Mouse (Mus musculus) lung, embryonic 15.5 days (tissue): Measurements from ENCODE around the gene Reck. TPM values are rescaled to one million over a fixed set of nuclear protein-coding genes. Genes with fewer than 3 reads are reported as not detected.

Experiments used
- ATAC-seq: fragments of 200-750 bp; cut with Nextera tagmentation; 2 replicates; pipeline ENCODE4 v1.8.0; 2017; ENCODE audit warnings: moderate number of reproducible peaks, borderline replicate concordance; ENCODE audit not compliant: low FRiP score, low TSS enrichment; ENCODE audit errors: extremely low read depth
- H3K27ac ChIP-seq: fragments of 300-500 bp; sonication (generic); 2 replicates; pipeline ENCODE4 v1.5.1; 2015; ENCODE audit warnings: moderate library complexity, mild to moderate bottlenecking, inconsistent platforms
- H3K27me3 ChIP-seq: fragments of 300-500 bp; sonication (generic); 2 replicates; pipeline ENCODE4 v1.6.1; 2015; ENCODE audit warnings: inconsistent platforms
- H3K36me3 ChIP-seq: fragments of 300-500 bp; sonication (generic); 2 replicates; pipeline ENCODE4 v1.6.1; 2015; ENCODE audit warnings: inconsistent platforms
- H3K4me1 ChIP-seq: fragments of 300-500 bp; sonication (generic); 2 replicates; pipeline ENCODE4 v1.6.1; 2015; ENCODE audit warnings: inconsistent platforms
- H3K4me2 ChIP-seq: fragments of 300-500 bp; sonication (generic); 2 replicates; pipeline ENCODE4 v1.6.1; 2015; ENCODE audit warnings: inconsistent platforms, mild to moderate bottlenecking, moderate library complexity
- H3K4me3 ChIP-seq: fragments of 300-500 bp; sonication (generic); 2 replicates; pipeline ENCODE4 v1.5.1; 2015; ENCODE audit warnings: mild to moderate bottlenecking, inconsistent platforms
- H3K9ac ChIP-seq: fragments of 300-500 bp; sonication (generic); 2 replicates; pipeline ENCODE4 v1.6.1; 2015; ENCODE audit warnings: inconsistent platforms
- H3K9me3 ChIP-seq: fragments of 300-500 bp; sonication (generic); 2 replicates; pipeline ENCODE4 v1.6.1; 2016; ENCODE audit warnings: inconsistent platforms
- WGBS: fragments of 180-500 bp; shearing (Covaris S2); methylation state at CpG from one replicate; pipeline ENCODE4 v1.1.7; 2015; 5-methylcytosine and 5-hydroxymethylcytosine counted together
- polyA plus RNA-seq: library from polyadenylated mRNA; unstranded; fragments of >200 nt; fragmentation: Nextera tagmentation; extraction: Ambion mirVana; gene quantifications from 2 replicates; pipeline ENCODE4 v1.2.1, GENCODE M21; 2015

Gene Reck
- polyA plus RNA-seq, 1 experiment from 2014 or later, result 23.2 TPM

- peak overlapping the region; percentile 87 for H3K4me2 ChIP-seq
- H3K27me3 ChIP-seq, result no peaks in the 10 kb centered on the region
- H3K9ac ChIP-seq, result peak overlapping the region; percentile 50
- no peaks in the 10 kb centered on the region for H3K36me3 ChIP-seq
- H3K4me1 ChIP-seq, result peaks cover 22% of the 10 kb centered on the region
- H3K4me3 ChIP-seq, result peak overlapping the region; percentile 55
- ATAC-seq, result peak; percentile 76
- H3K27ac ChIP-seq, result peak overlapping the region; percentile 86
- no peaks in the 10 kb centered on the region; the same call in 1 of the 2 replicates for H3K9me3 ChIP-seq
- WGBS, result under 1% methylated on average over 26 of the region's 26 CpGs
Measured at GRCm38 (mm10) chr4:43957846-43958461, 82.6 kb downstream of the Reck start.

GRCm38 (mm10) chr4:43959523-43960179 is 84.3 kb downstream of the Reck start:
- WGBS, result 52% methylated on average over 9 of the region's 9 CpGs
- no peak overlapping the region for H3K9ac ChIP-seq

GRCm38 (mm10) chr4:43960207-43960606 is 84.9 kb downstream of the Reck start:
- Histone ChIP-seq H3K9me3 (no peaks in the 10 kb centered on the region; the same call in 1 of the 2 replicates), H3K9ac (no peak overlapping the region), H3K4me3 (no peak overlapping the region), H3K4me1 (peaks cover 39% of the 10 kb centered on the region), H3K4me2 (no peak overlapping the region), H3K36me3 (no peaks in the 10 kb centered on the region), H3K27ac (no peak overlapping the region), H3K27me3 (no peaks in the 10 kb centered on the region)
- WGBS, result 74% methylated on average over 6 of the region's 6 CpGs
- no peak for ATAC-seq

More at GRCm38 (mm10) chr4:43959523-43960179, 84.3 kb downstream of the Reck start:
- no peak for ATAC-seq
- H3K4me2 ChIP-seq, result peak overlapping the region; percentile 87
- H3K27me3 ChIP-seq, result no peaks in the 10 kb centered on the region
- H3K27ac ChIP-seq, result 0 out of 2 replicates have a peak overlapping the region, but pooled peaks have one; percentile 24
- no peak overlapping the region for H3K4me3 ChIP-seq
- peaks cover 33% of the 10 kb centered on the region for H3K4me1 ChIP-seq
- H3K9me3 ChIP-seq, result no peaks in the 10 kb centered on the region; the same call in 1 of the 2 replicates
- no peaks in the 10 kb centered on the region for H3K36me3 ChIP-seq

- ATAC-seq, result no peak
- no peak overlapping the region for H3K9ac ChIP-seq
Measured at GRCm38 (mm10) chr4:43964326-43964833, 89.0 kb downstream of the Reck start.

GRCm38 (mm10) chr4:43964951-43965684 is 89.8 kb downstream of the Reck start:
- Histone ChIP-seq H3K4me2 (no peak overlapping the region), H3K4me1 (peaks cover 34% of the 10 kb centered on the region), H3K27ac (peak overlapping the region; percentile 11; the same call in 1 of the 2 replicates)

More at GRCm38 (mm10) chr4:43964326-43964833, 89.0 kb downstream of the Reck start:
- Histone ChIP-seq H3K4me2 (no peak overlapping the region), H3K4me3 (no peak overlapping the region), H3K27me3 (no peaks in the 10 kb centered on the region), H3K27ac (peak overlapping the region; percentile 44; the same call in 1 of the 2 replicates), H3K36me3 (no peaks in the 10 kb centered on the region), H3K9me3 (no peaks in the 10 kb centered on the region), H3K4me1 (peaks cover 38% of the 10 kb centered on the region)
- WGBS, result 38% methylated on average over 2 of the region's 2 CpGs

GRCm38 (mm10) chr4:43965856-43966535 is 90.7 kb downstream of the Reck start:
- ATAC-seq, result no peak
- H3K9ac ChIP-seq, result no peak overlapping the region
- H3K9me3 ChIP-seq, result no peaks in the 10 kb centered on the region
- no peak overlapping the region for H3K4me3 ChIP-seq
- no peak overlapping the region for H3K27ac ChIP-seq
- no peak overlapping the region for H3K4me2 ChIP-seq
- 66% methylated on average over 7 of the region's 7 CpGs for WGBS
- no peaks in the 10 kb centered on the region for H3K27me3 ChIP-seq
- peaks cover 34% of the 10 kb centered on the region for H3K4me1 ChIP-seq
- H3K36me3 ChIP-seq, result no peaks in the 10 kb centered on the region

More at GRCm38 (mm10) chr4:43964951-43965684, 89.8 kb downstream of the Reck start:
- Histone ChIP-seq H3K4me3 (no peak overlapping the region), H3K36me3 (no peaks in the 10 kb centered on the region), H3K9me3 (no peaks in the 10 kb centered on the region), H3K27me3 (no peaks in the 10 kb centered on the region), H3K9ac (no peak overlapping the region)
- ATAC-seq, result no peak
- WGBS, result 28% methylated on average over 4 of the region's 4 CpGs

GRCm38 (mm10) chr4:43968650-43969049 is 93.3 kb downstream of the Reck start:
- H3K4me3 ChIP-seq, result no peak overlapping the region
- 56% methylated on average over 13 of the region's 13 CpGs for WGBS
- no peak overlapping the region for H3K9ac ChIP-seq
- H3K9me3 ChIP-seq, result no peaks in the 10 kb centered on the region
- H3K27ac ChIP-seq, result no peak overlapping the region
- peaks cover 48% of the 10 kb centered on the region for H3K4me1 ChIP-seq
- ATAC-seq, result no peak
- H3K27me3 ChIP-seq, result no peaks in the 10 kb centered on the region
- no peaks in the 10 kb centered on the region for H3K36me3 ChIP-seq
- H3K4me2 ChIP-seq, result no peak overlapping the region

DNA sequence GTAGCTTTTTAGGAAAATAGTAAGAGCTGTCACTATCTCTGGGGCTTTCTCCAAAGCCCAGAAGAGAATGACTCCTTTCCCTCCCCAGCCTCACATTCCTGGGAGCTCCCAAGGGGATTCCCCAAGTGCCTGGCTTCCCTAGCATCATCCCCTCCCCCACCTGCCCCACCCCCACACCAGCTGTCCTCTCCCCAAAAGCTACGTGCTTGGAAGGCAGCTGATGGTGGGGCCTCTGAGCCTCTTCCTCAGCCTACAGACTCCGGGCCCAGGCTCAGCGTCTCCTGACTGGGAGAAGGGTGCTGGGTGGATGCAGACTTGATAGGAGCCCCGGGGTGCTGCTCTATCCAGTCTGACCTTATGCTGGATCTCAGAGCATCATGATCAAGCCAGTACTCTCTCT is 94.0 kb downstream of the Reck start:
- Histone ChIP-seq H3K9me3 (no peaks in the 10 kb centered on the region), H3K36me3 (no peaks in the 10 kb centered on the region), H3K9ac (no peak overlapping the region), H3K4me2 (no peak overlapping the region), H3K27ac (no peak overlapping the region), H3K4me1 (peaks cover 42% of the 10 kb centered on the region), H3K4me3 (no peak overlapping the region), H3K27me3 (no peaks in the 10 kb centered on the region)
- ATAC-seq, result no peak
- 12% methylated on average over 4 of the region's 4 CpGs for WGBS

- WGBS, result 92% methylated on average over 20 of the region's 20 CpGs
- H3K4me3 ChIP-seq, result no peak overlapping the region
- H3K36me3 ChIP-seq, result no peaks in the 10 kb centered on the region
- peaks cover 31% of the 10 kb centered on the region for H3K4me1 ChIP-seq
- H3K9me3 ChIP-seq, result no peaks in the 10 kb centered on the region
- no peak overlapping the region for H3K4me2 ChIP-seq
- no peak overlapping the region for H3K9ac ChIP-seq
- H3K27ac ChIP-seq, result no peak overlapping the region
- no peak for ATAC-seq
- no peaks in the 10 kb centered on the region for H3K27me3 ChIP-seq
Measured at GRCm38 (mm10) chr4:43970393-43971330, 95.3 kb downstream of the Reck start.

DNA sequence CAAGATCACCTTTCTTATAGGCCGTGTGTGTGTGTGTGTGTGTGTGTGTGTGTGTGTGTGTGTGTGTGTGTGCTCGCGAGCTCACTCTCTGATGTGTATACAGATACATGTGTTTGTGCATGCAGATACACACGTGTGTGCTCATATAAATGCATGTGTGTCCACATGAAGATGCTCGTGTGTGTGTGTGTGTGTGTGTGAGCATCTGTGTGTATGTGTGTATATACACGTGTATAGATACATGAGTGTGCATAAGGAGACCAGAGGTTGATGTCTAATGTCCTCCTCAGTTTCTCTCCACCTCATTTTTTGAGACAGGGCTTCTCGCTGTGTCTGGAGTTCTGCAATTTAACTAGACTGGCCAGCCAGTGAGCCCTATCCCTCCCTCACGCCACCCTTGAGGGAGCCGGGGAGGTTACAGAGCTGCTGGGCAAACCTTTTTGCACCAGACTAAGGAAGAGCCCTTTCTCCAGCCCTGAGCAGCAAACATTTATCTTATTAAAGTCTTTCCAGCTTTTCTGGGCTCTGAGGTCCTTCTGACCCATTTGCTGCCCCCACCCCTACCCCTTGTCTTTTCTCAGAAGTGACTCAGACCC is 96.3 kb downstream of the Reck start:
- WGBS, result 47% methylated on average over 9 of the region's 9 CpGs
- no peak; the same call in 1 of the 2 replicates for ATAC-seq
- Histone ChIP-seq H3K4me3 (no peak overlapping the region), H3K27me3 (no peaks in the 10 kb centered on the region), H3K4me2 (peak overlapping the region; percentile 30), H3K36me3 (no peaks in the 10 kb centered on the region), H3K9ac (no peak overlapping the region), H3K27ac (peak overlapping the region; percentile 85), H3K4me1 (peaks cover 31% of the 10 kb centered on the region), H3K9me3 (no peaks in the 10 kb centered on the region)
